Mouse (Mus musculus) gastrocnemius, adult 2 months (tissue): ENCODE results near the gene Ubc. TPM values are rescaled to one million over a fixed set of nuclear protein-coding genes. Genes with fewer than 3 reads are reported as not detected.

ENCODE experiments used
- DNase-seq: peaks from one replicate; pipeline ENCODE4 v3.0.0; 2022
- H3K27ac ChIP-seq: fragments of 200-600 bp; 2 replicates; pipeline ENCODE4 v1.8.1; 2022; ENCODE audit warnings: mild to moderate bottlenecking
- H3K4me3 ChIP-seq: fragments of 200-600 bp; 2 replicates; pipeline ENCODE4 v1.8.1; 2022; ENCODE audit warnings: mild to moderate bottlenecking, moderate library complexity
- CTCF ChIP-seq: fragments of 200-600 bp; IDR thresholded peaks from 2 replicates; pipeline ENCODE4 v1.8.1; 2022; ENCODE audit warnings: antibody characterized with exemption, mild to moderate bottlenecking, moderate library complexity
- intact Hi-C: fragments of 180-260 bp; cut with DNase I; formaldehyde crosslinking; loops from one replicate; pipeline ENCODE4 v1.15.1; 2025
- total RNA-seq, 2 experiments: library from RNA; stranded (reverse); gene quantifications; 2 replicates each; pipeline ENCODE4 v1.2.3; 2021

The Ubc gene
- total RNA-seq, 2 experiments from 2014 or later, result 1,479 to 2,293 TPM

DNA sequence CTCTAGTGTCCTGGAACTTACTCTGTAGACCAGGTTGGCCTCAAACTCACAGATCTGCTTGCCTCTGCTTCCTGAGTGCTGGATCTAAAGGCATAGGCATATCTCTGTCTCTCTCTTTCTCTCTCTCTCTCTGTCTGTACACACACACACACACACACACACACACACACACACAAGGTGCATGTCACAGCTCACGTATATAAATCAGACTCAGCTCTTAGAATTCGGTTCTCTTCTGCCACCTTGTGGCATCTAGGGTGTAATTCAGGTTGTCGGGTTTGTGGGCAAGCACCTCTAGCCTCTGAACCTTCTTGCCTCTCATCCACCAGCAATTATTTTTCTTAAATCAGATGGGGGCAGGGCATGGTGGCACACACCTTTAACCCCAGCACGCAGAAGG lies 21.4 kb downstream of the Ubc start:
- H3K27ac ChIP-seq, result no peak overlapping the region

GRCm38 (mm10) chr5:125368156-125368555 lies 21.8 kb downstream of the Ubc start:
- intact Hi-C loops, result loop anchor here (1.0 to 2.0 kb wide), 2 partner anchors 93 to 468 kb away; no protein-coding TSS in a partner anchor
- no peak for TF ChIP-seq CTCF
- no peak overlapping the region for H3K4me3 ChIP-seq
- no peak overlapping the region for H3K27ac ChIP-seq
- DNase-seq, result no peak

More for the DNA sequence above, 21.4 kb downstream of the Ubc start:
- no peak overlapping the region for H3K4me3 ChIP-seq
- peak; percentile 71 for TF ChIP-seq CTCF
- intact Hi-C loops, result loop anchor here (1.0 to 2.0 kb wide), 2 partner anchors 94 to 468 kb away; no protein-coding TSS in a partner anchor
- DNase-seq, result peak; percentile 58

DNA sequence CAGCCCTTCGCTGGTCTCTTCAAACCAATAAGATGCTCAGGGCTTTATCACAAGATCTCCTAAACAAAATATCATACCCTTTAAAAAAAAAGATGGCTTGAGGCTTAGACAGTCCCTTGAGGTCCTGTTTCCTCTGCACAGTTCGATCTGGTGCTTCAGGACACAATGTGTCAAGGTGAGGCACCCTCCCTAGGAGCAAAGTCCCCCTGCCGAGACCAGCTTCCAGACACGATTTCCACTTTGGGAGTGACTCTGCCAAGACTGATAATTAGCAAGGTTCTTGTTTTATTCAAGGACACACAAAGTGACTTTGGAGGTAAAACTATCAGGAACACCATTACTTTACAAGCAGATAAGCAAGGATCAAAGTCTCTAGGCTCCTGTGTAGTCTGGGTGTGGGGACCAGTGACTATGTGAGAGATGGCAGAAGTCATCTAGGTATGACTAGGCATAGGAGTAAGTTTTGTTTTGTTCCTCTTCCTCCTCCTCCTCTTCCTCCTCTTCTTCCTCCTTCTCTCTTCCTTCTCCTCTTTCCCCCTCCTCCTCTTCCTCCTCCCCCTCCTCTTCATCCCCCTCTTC lies 25.1 kb downstream of the Ubc start:
- intact Hi-C loops, result loop anchor here (5.0 kb wide), 1 partner anchor 78 kb away; no protein-coding TSS in a partner anchor
- TF ChIP-seq CTCF, result no peak
- DNase-seq, result no peak
- Histone ChIP-seq H3K4me3 (no peak overlapping the region), H3K27ac (no peak overlapping the region)

- Histone ChIP-seq H3K4me3 (no peak overlapping the region), H3K27ac (no peak overlapping the region)
- TF ChIP-seq CTCF, result no peak
- peak; percentile 48 for DNase-seq
- intact Hi-C loops, result loop anchor here (5.0 kb wide), 1 partner anchor 77 kb away; no protein-coding TSS in a partner anchor
These were observed 26.1 kb downstream of the Ubc start for GRCm38 (mm10) chr5:125363894-125364293.

DNA sequence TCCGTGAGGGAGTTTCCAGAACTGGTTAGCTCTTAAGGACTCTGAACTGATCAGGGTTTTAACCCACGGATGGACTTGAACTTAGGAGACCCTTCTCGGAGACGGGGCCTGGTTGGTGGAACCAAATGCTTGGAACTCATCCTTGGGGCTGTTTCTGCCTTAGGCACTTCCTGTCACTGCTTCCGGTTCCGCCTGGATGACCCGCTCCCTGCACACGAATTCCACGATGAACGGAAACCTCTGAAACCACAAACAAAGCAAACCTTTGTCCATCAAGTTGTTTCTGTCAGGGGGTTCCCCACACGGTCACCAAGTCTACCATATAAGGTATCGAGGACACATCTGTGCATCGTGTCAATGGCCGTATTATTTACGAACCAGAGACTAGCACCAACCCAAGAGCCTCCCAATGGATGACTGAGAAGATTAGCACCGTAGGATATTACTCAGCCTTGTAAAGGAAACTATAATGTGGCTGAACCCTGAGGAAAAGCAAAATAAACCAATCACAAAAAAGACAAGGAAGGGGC lies 29.0 kb downstream of the Ubc start:
- intact Hi-C loops, result loop anchor here (5.0 kb wide), 1 partner anchor 74 kb away; no protein-coding TSS in a partner anchor
- TF ChIP-seq CTCF, result no peak
- Histone ChIP-seq H3K27ac (no peak overlapping the region), H3K4me3 (peak overlapping the region; percentile 40)
- no peak for DNase-seq

- no peak for DNase-seq
- Histone ChIP-seq H3K27ac (no peak overlapping the region), H3K4me3 (peak overlapping the region; percentile 40)
- intact Hi-C loops, result loop anchor here (5.0 kb wide), 1 partner anchor 73 kb away; no protein-coding TSS in a partner anchor
- TF ChIP-seq CTCF, result no peak
These were observed 29.4 kb downstream of the Ubc start for GRCm38 (mm10) chr5:125360566-125360965.

DNA sequence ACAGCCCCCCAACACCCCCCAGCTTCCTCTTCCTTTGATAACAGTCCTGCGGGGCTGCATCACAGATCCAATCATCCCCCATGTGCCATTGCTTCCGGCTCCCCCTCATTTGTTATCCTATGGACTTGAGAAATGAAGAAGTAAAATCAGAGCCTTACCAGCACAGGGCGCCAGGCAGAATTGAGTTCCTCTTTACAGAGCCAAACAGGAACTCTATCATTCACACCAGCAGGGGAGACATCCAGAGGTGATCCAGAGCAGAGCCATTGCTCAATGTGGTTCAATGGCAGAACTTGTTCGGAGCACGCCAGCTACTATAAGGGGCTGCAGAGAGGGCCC lies 31.8 kb downstream of the Ubc start:
- TF ChIP-seq CTCF, result no peak
- no peak for DNase-seq
- no peak overlapping the region for H3K4me3 ChIP-seq
- intact Hi-C loops, result no loop called here
- H3K27ac ChIP-seq, result no peak overlapping the region

GRCm38 (mm10) chr5:125357543-125358269 lies 32.3 kb downstream of the Ubc start:
- DNase-seq, result no peak
- Histone ChIP-seq H3K27ac (no peak overlapping the region), H3K4me3 (no peak overlapping the region)
- TF ChIP-seq CTCF, result no peak
- intact Hi-C loops, result no loop called here

DNA sequence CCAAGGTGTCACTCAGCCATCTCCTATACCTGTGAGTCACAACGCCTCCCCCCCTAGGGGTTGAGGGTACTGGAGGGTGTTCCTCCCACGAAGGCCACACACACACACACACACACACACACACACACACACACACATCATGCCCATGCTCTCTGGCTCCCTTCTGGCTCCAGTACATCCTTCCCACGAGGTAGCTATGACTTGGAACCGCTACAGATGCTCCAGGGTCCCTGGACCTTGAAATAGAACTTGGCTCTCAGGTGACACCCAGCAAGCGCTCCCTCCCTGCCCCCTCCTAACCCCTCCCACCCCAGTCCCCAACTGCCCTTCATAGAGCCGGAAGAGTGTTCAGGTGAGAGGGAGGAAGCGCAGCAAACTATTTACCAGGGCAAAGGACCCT lies 34.4 kb downstream of the Ubc start:
- intact Hi-C loops, result no loop called here
- H3K4me3 ChIP-seq, result no peak overlapping the region
- no peak for TF ChIP-seq CTCF
- DNase-seq, result no peak
- no peak overlapping the region for H3K27ac ChIP-seq

DNA sequence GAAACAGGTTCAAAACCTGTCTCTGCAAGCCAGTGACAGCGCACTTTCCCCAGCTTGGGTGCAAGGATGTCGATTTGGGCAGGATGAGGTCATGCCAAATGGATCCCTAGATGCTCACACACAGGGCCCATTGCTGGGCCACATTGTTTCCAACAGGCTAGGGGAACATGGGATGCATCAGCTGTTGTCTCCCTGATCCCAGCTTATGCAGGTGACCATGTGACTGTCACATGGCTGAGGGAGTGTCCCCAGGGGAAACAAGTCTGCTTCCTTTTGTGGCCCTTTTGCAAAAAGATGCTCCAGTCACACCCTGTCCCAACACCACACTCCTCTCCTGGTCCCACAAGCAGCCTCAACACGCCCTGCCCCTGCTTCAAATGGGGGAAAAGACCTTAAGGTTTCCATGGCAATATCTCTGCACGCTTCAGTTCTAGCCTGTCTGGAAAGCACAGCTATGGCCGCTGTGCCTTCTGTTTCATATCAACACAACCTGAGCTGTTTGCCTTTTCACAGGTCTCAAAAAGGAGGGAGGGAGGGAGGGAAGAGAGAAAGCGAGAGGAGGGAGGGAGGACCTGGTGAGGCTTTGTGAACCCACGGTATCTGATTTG lies 35.0 kb downstream of the Ubc start:
- H3K4me3 ChIP-seq, result no peak overlapping the region
- H3K27ac ChIP-seq, result no peak overlapping the region
- TF ChIP-seq CTCF, result no peak
- no peak for DNase-seq
- intact Hi-C loops, result no loop called here

- Histone ChIP-seq H3K4me3 (no peak overlapping the region), H3K27ac (no peak overlapping the region)
- TF ChIP-seq CTCF, result peak; percentile 4; the same call in 1 of the 2 replicates
- intact Hi-C loops, result no loop called here
- DNase-seq, result no peak
These were observed 37.2 kb downstream of the Ubc start for GRCm38 (mm10) chr5:125352781-125353294.

DNA sequence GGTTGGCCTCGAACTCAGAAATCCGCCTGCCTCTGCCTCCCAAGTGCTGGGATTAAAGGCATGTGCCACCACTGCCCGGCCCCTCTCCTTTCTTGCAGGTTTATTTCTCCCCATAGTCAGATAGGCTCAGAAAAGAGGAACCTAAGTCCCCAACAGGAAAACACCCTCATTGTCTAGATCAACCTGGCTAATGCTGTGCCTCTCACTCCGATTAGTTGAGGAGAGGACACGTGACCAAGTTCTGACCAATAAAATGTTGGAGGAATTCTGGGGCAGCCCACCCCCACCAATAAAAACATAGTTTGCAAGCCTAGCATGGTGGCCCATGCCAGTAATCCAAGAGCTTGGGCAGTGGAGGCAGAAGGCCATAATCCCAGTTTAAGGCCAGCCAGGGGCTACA lies 38.1 kb downstream of the Ubc start:
- intact Hi-C loops, result no loop called here
- Histone ChIP-seq H3K4me3 (no peak overlapping the region), H3K27ac (no peak overlapping the region)
- TF ChIP-seq CTCF, result no peak
- no peak for DNase-seq

GRCm38 (mm10) chr5:125351057-125351456 lies 38.9 kb downstream of the Ubc start:
- no peak overlapping the region for H3K27ac ChIP-seq
- DNase-seq, result no peak
- no peak for TF ChIP-seq CTCF
- no peak overlapping the region for H3K4me3 ChIP-seq
- intact Hi-C loops, result no loop called here
